Mouse (Mus musculus) B cell, adult 67 days (primary cell): ENCODE measurements around the gene Il1f5. TPM values are rescaled to one million over a fixed set of nuclear protein-coding genes. Genes with fewer than 3 reads are reported as not detected.

ENCODE experiments used
- total RNA-seq, 2 experiments: library from RNA; stranded (reverse); gene quantifications; 4 replicates each; pipeline ENCODE4 v1.2.4; 2023

The Il1f5 gene
- total RNA-seq: not detected

GRCm38 (mm10) chr2:24276654-24277053 lies at the start of gene Il1f5:
Gene Il1f5 (plus strand): TSS chr2:24276954.

GRCm38 (mm10) chr2:24290896-24291295 lies 14.1 kb downstream of the Il1f5 start, which contains the start of gene Il1f10:
Gene Il1f10 (plus strand): TSS chr2:24291196.

Other genes starting within 250 kb of the Il1f5 start
- gene Hnmt, start 227.6 kb upstream of the Il1f5 start, total RNA-seq: not detected
- gene Tbpl2, start 180.4 kb upstream of the Il1f5 start, total RNA-seq: not detected
- gene Il1f8, start 123.8 kb upstream of the Il1f5 start, total RNA-seq: not detected
- not detected for gene Il1f9, start 90.5 kb upstream of the Il1f5 start, total RNA-seq
- not detected for gene Il1f6, start 61.5 kb upstream of the Il1f5 start, total RNA-seq
- not detected for gene Il1f10, start 14.2 kb downstream of the Il1f5 start, total RNA-seq
- gene Il1rn, start 59.9 kb downstream of the Il1f5 start, total RNA-seq: not detected
- 100 to 1,000 TPM; 209 to 218 TPM for gene Psd4, start 90.6 kb downstream of the Il1f5 start, total RNA-seq
- not detected for gene Pax8, start 198.6 kb downstream of the Il1f5 start, total RNA-seq